Mouse (Mus musculus) kidney, postnatal 0 days (tissue): ENCODE measurements around the gene Akt1s1. TPM values are rescaled to one million over a fixed set of nuclear protein-coding genes. Genes with fewer than 3 reads are reported as not detected.

Source experiments
- ATAC-seq: fragments of 200-750 bp; cut with Nextera tagmentation; replicated peaks from 2 replicates; pipeline ENCODE4 v1.8.0; 2017; ENCODE audit warnings: low read depth, moderate number of reproducible peaks, moderate TSS enrichment, moderate library complexity; ENCODE audit not compliant: low FRiP score
- DNase-seq: peaks from one replicate; pipeline ENCODE4 v3.0.0-alpha.2; 2016; ENCODE audit warnings: low spot score
- H3K27ac ChIP-seq: fragments of 300-500 bp; sonication (generic); 2 replicates; pipeline ENCODE4 v1.5.1; 2014; ENCODE audit warnings: mild to moderate bottlenecking
- H3K27me3 ChIP-seq: fragments of 300-500 bp; sonication (generic); 2 replicates; pipeline ENCODE4 v1.6.1; 2014; ENCODE audit warnings: low read length, mixed read lengths; ENCODE audit not compliant: insufficient read depth
- H3K36me3 ChIP-seq: fragments of 300-500 bp; sonication (generic); 2 replicates; pipeline ENCODE4 v1.6.1; 2014; ENCODE audit warnings: low read length, mixed read lengths; ENCODE audit not compliant: insufficient read depth
- H3K4me1 ChIP-seq: fragments of 300-500 bp; sonication (generic); replicated peaks from 2 replicates; pipeline ENCODE4 v1.6.1; 2014; ENCODE audit warnings: antibody characterized with exemption, low read length, mixed read lengths; ENCODE audit not compliant: insufficient read depth
- H3K4me2 ChIP-seq: fragments of 300-500 bp; sonication (generic); 2 replicates; pipeline ENCODE4 v1.6.1; 2014; ENCODE audit warnings: mild to moderate bottlenecking, low read length, moderate library complexity, mixed read lengths
- H3K4me3 ChIP-seq: fragments of 300-500 bp; sonication (generic); replicated peaks from 2 replicates; pipeline ENCODE4 v1.5.1; 2014; ENCODE audit warnings: low read depth, low read length
- H3K9ac ChIP-seq: fragments of 300-500 bp; sonication (generic); 2 replicates; pipeline ENCODE4 v1.6.1; 2014; ENCODE audit warnings: low read depth, low read length
- H3K9me3 ChIP-seq: fragments of 300-500 bp; sonication (generic); replicated peaks from 2 replicates; pipeline ENCODE4 v1.6.1; 2016; ENCODE audit warnings: low read length, inconsistent platforms, mixed read lengths
- CTCF ChIP-seq: IDR thresholded peaks from 2 replicates; pipeline ENCODE4 v1.5.1; 2016; ENCODE audit warnings: antibody characterized with exemption, low read depth, mild to moderate bottlenecking, moderate library complexity
- WGBS: fragments of 180-500 bp; shearing (Covaris S2); extraction: QIAGEN DNeasy Blood & Tissue Kit; methylation state at CpG from one replicate; pipeline ENCODE4 v1.1.7; 2014; 5-methylcytosine and 5-hydroxymethylcytosine counted together
- polyA plus RNA-seq: library from polyadenylated mRNA; unstranded; fragments of >200 nt; fragmentation: Nextera tagmentation; extraction: Ambion mirVana; gene quantifications from 2 replicates; pipeline ENCODE4 v1.2.1, GENCODE M21; 2015

The Akt1s1 gene
- polyA plus RNA-seq, 1 experiment from 2014 or later: 111 TPM

- 90% methylated on average over 3 of the region's 3 CpGs for WGBS
- DNase-seq (no peak), ATAC-seq (no peak)
- no peaks in the 10 kb centered on the region for H3K9me3 ChIP-seq
- H3K36me3 ChIP-seq: no peaks in the 10 kb centered on the region
- H3K4me3 ChIP-seq: no peak overlapping the region
- no peak overlapping the region for H3K9ac ChIP-seq
- no peak overlapping the region for H3K4me2 ChIP-seq
- no peak overlapping the region for H3K27ac ChIP-seq
- no peaks in the 10 kb centered on the region for H3K27me3 ChIP-seq
- TF ChIP-seq CTCF: no peak
- H3K4me1 ChIP-seq: peaks cover 30% of the 10 kb centered on the region
These were observed 45.4 kb downstream of the Akt1s1 start for GRCm38 (mm10) chr7:44894175-44894574.

- WGBS: 77% methylated on average over 7 of the region's 7 CpGs
- Histone ChIP-seq H3K4me3 (peak overlapping the region; percentile 60; the same call in 1 of the 2 replicates), H3K27ac (peak overlapping the region; percentile 81; the same call in 1 of the 2 replicates), H3K27me3 (no peaks in the 10 kb centered on the region), H3K4me1 (peaks cover 30% of the 10 kb centered on the region), H3K4me2 (peak overlapping the region; percentile 61), H3K9me3 (no peaks in the 10 kb centered on the region), H3K9ac (no peak overlapping the region), H3K36me3 (no peaks in the 10 kb centered on the region)
- no peak for DNase-seq
- ATAC-seq: no peak
- TF ChIP-seq CTCF: no peak
These were observed 46.4 kb downstream of the Akt1s1 start for GRCm38 (mm10) chr7:44895206-44895592.

- no peaks in the 10 kb centered on the region for H3K36me3 ChIP-seq
- peak; percentile 78 for TF ChIP-seq CTCF
- H3K9me3 ChIP-seq: no peaks in the 10 kb centered on the region
- H3K4me1 ChIP-seq: peaks cover 24% of the 10 kb centered on the region
- H3K27me3 ChIP-seq: no peaks in the 10 kb centered on the region
- peak within 1 kb of the TSS; percentile 61 for H3K4me2 ChIP-seq
- H3K27ac ChIP-seq: peak within 1 kb of the TSS; percentile 81
- DNase-seq (peak; percentile 97), ATAC-seq (peak; percentile 40)
- 1% methylated on average over 34 of the region's 34 CpGs for WGBS
- H3K4me3 ChIP-seq: peak within 1 kb of the TSS; percentile 60
- peak within 1 kb of the TSS; percentile 70 for H3K9ac ChIP-seq
These were observed 47.0 kb downstream of the Akt1s1 start, which contains the start of gene Fuz for GRCm38 (mm10) chr7:44895593-44896434. Gene Fuz, plus strand, starts transcription at chr7:44896079.

GRCm38 (mm10) chr7:44896499-44896898 is 47.7 kb downstream of the Akt1s1 start:
- no peak for DNase-seq
- no peak for TF ChIP-seq CTCF
- no peak for ATAC-seq
- Histone ChIP-seq H3K27ac (peak overlapping the region; percentile 81), H3K4me1 (peaks cover 20% of the 10 kb centered on the region), H3K4me2 (peak overlapping the region; percentile 61), H3K9me3 (no peaks in the 10 kb centered on the region), H3K9ac (peak overlapping the region; percentile 70), H3K36me3 (no peaks in the 10 kb centered on the region), H3K27me3 (no peaks in the 10 kb centered on the region), H3K4me3 (peak overlapping the region; percentile 60)
- 28% methylated on average over 10 of the region's 10 CpGs for WGBS

- Histone ChIP-seq H3K36me3 (peaks cover 5% of the 10 kb centered on the region; the same call in 1 of the 2 replicates), H3K9me3 (no peaks in the 10 kb centered on the region), H3K4me1 (peaks cover 25% of the 10 kb centered on the region), H3K27ac (no peak overlapping the region), H3K4me3 (no peak overlapping the region), H3K27me3 (no peaks in the 10 kb centered on the region), H3K9ac (no peak overlapping the region), H3K4me2 (peak overlapping the region; percentile 3; the same call in 1 of the 2 replicates)
- 35% methylated on average over 19 of the region's 19 CpGs for WGBS
- DNase-seq (no peak), ATAC-seq (peak; percentile 11)
- peak; percentile 54 for TF ChIP-seq CTCF
These were observed 49.8 kb downstream of the Akt1s1 start for GRCm38 (mm10) chr7:44898607-44899006.

- Histone ChIP-seq H3K36me3 (peaks cover 25% of the 10 kb centered on the region), H3K9me3 (no peaks in the 10 kb centered on the region), H3K4me1 (peaks cover 25% of the 10 kb centered on the region), H3K27ac (peak overlapping the region; percentile 70), H3K4me2 (no peak overlapping the region), H3K27me3 (no peaks in the 10 kb centered on the region), H3K4me3 (no peak overlapping the region), H3K9ac (no peak overlapping the region)
- ATAC-seq (peak; percentile 40), DNase-seq (no peak)
- TF ChIP-seq CTCF: no peak
- WGBS: 79% methylated on average over 11 of the region's 11 CpGs
These were observed 51.8 kb downstream of the Akt1s1 start for GRCm38 (mm10) chr7:44900632-44901031.
